Mouse (Mus musculus): ENCODE results near the gene Zfp616. TPM values are rescaled to one million over a fixed set of nuclear protein-coding genes. Genes with fewer than 3 reads are reported as not detected.

The Zfp616 gene
- not detected in 2 replicates for polyA plus RNA-seq (2016; fragmentation: Nextera tagmentation; extraction: Ambion mirVana)

DNA sequence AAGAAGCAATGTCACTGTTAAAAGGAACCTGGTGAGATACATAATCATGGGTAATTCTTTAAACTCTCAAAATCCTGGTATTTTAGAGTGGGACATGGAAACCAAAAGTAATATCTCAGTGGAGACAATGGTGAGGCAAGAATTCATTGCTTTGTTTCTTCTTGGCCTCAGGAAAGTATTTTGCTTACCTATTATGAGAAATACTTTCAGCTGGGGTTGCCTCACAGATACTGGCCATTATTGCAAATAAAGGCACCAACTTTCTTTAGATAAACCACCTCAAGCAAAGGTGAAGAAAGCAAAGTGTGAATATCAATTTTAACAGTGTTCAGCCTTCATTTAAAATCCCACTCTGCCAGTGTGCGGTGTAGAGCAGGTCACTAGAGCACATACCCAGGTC lies at the start of gene Zfp616:
TSS of gene Zfp616 (plus strand) at position 301 of the 400 bp plus-strand sequence.
- no peak within 1 kb of the TSS for H3K9ac ChIP-seq
- 80% methylated on average over 1 of the region's 1 CpGs for WGBS
- H3K27me3 ChIP-seq (replicated peaks), result no peaks in the 10 kb centered on the region
- no peak for ATAC-seq (ENCODE audit: insufficient number of reproducible peaks, low FRiP score)
- H3K4me3 ChIP-seq, result no peak within 1 kb of the TSS
- H3K9me3 ChIP-seq (replicated peaks), result peaks cover 2% of the 10 kb centered on the region
- H3K36me3 ChIP-seq, result no peaks in the 10 kb centered on the region
- no peaks in the 10 kb centered on the region for H3K4me1 ChIP-seq (replicated peaks)
- no peak within 1 kb of the TSS for H3K27ac ChIP-seq (ENCODE audit: poor library complexity, severe bottlenecking)
- H3K4me2 ChIP-seq, result no peak within 1 kb of the TSS

DNA sequence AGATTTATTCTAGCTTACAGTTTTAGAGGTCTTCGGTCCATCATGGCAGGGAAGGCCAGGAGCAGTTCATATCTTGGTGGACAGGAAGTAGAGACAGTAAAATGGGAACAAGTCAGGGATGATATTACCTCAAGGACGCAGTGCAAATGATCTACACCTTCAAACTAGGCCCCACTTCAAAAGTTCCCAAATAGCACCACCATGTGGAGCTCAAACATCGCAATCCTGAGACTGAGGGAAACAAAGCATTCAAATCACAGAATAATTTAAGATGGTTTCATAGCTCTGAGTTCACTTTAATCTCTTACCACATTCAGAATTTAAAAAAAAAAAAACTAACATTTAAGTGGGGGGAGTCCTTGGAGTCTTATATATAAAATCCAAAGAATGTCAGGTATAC lies 18.4 kb upstream of the Zfp616 start:
- 55% methylated on average over 3 of the region's 3 CpGs for WGBS
- Histone ChIP-seq H3K27ac (ENCODE audit: poor library complexity, severe bottlenecking) (no peak overlapping the region), H3K4me3 (no peak overlapping the region), H3K4me2 (no peak overlapping the region), H3K27me3 (replicated peaks) (no peaks in the 10 kb centered on the region), H3K9me3 (replicated peaks) (peaks cover 18% of the 10 kb centered on the region), H3K9ac (no peak overlapping the region), H3K4me1 (replicated peaks) (no peaks in the 10 kb centered on the region), H3K36me3 (no peaks in the 10 kb centered on the region)
- ATAC-seq (ENCODE audit: insufficient number of reproducible peaks, low FRiP score), result no peak

DNA sequence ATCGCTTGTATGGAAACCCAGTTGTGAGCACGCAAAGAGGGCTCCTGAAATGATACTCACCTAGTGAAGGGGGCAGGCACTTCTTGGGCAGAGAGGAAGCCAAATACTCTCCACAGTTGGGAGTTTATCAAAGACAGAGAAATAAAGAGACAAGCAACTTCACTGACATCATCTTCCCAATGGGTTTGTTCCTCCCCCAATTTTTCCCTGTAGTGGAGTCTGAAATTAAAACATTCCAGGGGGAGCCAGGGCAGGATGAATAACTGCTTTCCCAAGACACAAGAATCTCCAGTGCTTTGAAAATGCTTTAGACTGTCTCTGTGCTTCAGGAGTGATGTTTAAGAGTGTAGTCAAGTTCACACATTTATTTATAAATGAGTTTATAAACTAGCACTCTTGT lies 13.3 kb upstream of the Zfp616 start, which contains the start of the genes Olfr139 and Olfr399:
TSS of gene Olfr139 (minus strand) at position 101 of the 400 bp plus-strand sequence.
TSS of gene Olfr399 (minus strand) at position 165 of the 400 bp plus-strand sequence.
- no peaks in the 10 kb centered on the region for H3K27me3 ChIP-seq (replicated peaks)
- H3K9me3 ChIP-seq (replicated peaks), result peaks cover 16% of the 10 kb centered on the region
- H3K9ac ChIP-seq, result no peak within 1 kb of the TSS
- H3K27ac ChIP-seq (ENCODE audit: poor library complexity, severe bottlenecking), result no peak within 1 kb of the TSS
- no peak within 1 kb of the TSS for H3K4me2 ChIP-seq
- no peak for ATAC-seq (ENCODE audit: insufficient number of reproducible peaks, low FRiP score)
- no peak within 1 kb of the TSS for H3K4me3 ChIP-seq
- WGBS, result 80% methylated on average over 2 of the region's 2 CpGs
- H3K4me1 ChIP-seq (replicated peaks), result no peaks in the 10 kb centered on the region
- no peaks in the 10 kb centered on the region for H3K36me3 ChIP-seq

DNA sequence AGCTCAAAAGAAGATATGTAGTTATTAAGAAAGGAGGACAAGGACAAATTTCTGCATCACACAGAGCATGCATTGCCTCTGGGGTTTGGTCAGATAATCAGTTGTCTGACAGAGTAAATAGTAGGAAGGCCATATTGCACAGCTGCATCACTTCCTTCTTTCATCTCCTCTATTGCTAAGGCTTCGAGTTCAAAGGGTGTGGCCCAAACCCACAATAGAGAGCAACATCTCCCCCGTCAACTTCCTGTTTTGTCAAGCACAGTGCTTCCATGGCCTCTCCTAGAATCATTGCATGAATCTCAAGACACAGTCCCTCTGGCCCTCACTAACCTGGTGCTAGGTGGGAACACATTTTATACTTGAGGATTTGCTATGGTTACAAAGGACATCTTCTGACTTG lies 31.0 kb downstream of the Zfp616 start:
- Histone ChIP-seq H3K27ac (ENCODE audit: poor library complexity, severe bottlenecking) (no peak overlapping the region), H3K36me3 (no peaks in the 10 kb centered on the region), H3K9ac (no peak overlapping the region), H3K27me3 (replicated peaks) (no peaks in the 10 kb centered on the region), H3K4me1 (replicated peaks) (no peaks in the 10 kb centered on the region), H3K4me3 (no peak overlapping the region), H3K4me2 (no peak overlapping the region), H3K9me3 (replicated peaks) (peaks cover 23% of the 10 kb centered on the region; the same call in 1 of the 2 replicates)
- ATAC-seq (ENCODE audit: insufficient number of reproducible peaks, low FRiP score), result no peak
- 58% methylated on average over 2 of the region's 2 CpGs for WGBS

DNA sequence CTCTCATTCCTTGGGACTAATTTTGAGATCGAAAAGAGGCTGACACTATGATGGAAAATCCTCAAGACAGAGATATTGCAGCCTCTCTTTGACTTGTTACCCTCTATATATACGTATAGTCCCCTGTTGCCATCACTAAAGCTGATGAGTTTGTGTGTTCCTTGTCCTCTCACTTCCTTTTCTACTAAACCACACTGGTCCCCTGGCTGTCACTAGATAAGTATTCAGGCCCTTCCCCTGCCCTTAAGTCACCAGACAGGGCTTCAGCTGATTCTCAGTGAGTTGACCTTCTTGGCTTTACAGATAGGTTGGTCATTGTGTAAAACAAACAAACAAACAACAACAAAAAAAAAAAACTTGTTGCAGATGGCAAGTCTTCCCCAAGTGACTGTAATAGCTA lies 31.8 kb downstream of the Zfp616 start:
- Histone ChIP-seq H3K27me3 (replicated peaks) (no peaks in the 10 kb centered on the region), H3K36me3 (no peaks in the 10 kb centered on the region), H3K4me3 (no peak overlapping the region), H3K4me2 (no peak overlapping the region), H3K27ac (ENCODE audit: poor library complexity, severe bottlenecking) (no peak overlapping the region), H3K4me1 (replicated peaks) (no peaks in the 10 kb centered on the region), H3K9me3 (replicated peaks) (peaks cover 19% of the 10 kb centered on the region; the same call in 1 of the 2 replicates), H3K9ac (no peak overlapping the region)
- no peak for ATAC-seq (ENCODE audit: insufficient number of reproducible peaks, low FRiP score)
- 49% methylated on average over 2 of the region's 2 CpGs for WGBS

DNA sequence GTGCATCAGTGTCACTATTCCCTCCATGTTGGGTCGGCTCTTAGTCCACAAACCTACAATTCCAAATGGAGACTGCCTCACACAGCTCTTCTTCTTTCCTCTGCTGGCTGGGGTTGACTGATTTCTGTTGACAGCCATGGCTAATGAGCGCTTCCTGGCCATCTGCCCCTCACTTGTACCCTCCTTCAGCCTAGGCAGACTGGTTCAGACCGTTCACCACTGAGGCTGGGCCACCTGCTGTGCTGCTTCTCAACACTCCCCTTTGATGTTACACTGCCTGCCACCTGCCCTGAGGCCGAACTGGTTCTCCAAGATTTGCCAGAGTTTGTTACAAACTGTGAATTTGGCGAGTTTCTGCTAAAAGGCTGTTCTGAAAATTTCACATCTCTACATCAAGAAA lies 35.3 kb downstream of the Zfp616 start:
- no peaks in the 10 kb centered on the region for H3K36me3 ChIP-seq
- H3K9ac ChIP-seq, result no peak overlapping the region
- no peaks in the 10 kb centered on the region for H3K4me1 ChIP-seq (replicated peaks)
- 20% methylated on average over 5 of the region's 5 CpGs for WGBS
- H3K9me3 ChIP-seq (replicated peaks), result peaks cover 24% of the 10 kb centered on the region
- H3K4me2 ChIP-seq, result no peak overlapping the region
- no peak overlapping the region for H3K27ac ChIP-seq (ENCODE audit: poor library complexity, severe bottlenecking)
- H3K4me3 ChIP-seq, result no peak overlapping the region
- H3K27me3 ChIP-seq (replicated peaks), result no peaks in the 10 kb centered on the region
- ATAC-seq (ENCODE audit: insufficient number of reproducible peaks, low FRiP score), result no peak

DNA sequence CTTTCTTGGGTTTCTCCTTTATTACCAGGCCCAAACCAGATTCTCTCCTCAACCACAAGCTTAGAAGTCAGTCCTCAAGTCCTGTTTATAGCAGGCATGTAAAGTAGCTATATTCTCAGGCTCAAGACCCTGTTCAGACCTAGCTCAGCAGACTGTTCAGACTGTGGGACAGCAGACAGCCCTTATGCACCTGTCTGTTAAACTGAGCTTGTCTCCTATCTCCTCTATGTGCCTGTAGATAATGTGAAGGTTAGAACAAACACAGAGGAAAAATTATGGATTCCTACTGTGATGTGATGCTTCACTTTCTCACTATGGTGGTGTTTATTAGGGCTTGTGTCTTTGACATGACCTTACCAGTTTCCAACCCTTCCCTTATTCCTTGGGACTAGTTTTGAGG lies 43.7 kb downstream of the Zfp616 start, which contains the start of gene Olfr401:
TSS of gene Olfr401 (plus strand) at position 301 of the 400 bp plus-strand sequence.
- no peak for ATAC-seq (ENCODE audit: insufficient number of reproducible peaks, low FRiP score)
- H3K9ac ChIP-seq, result no peak within 1 kb of the TSS
- H3K27ac ChIP-seq (ENCODE audit: poor library complexity, severe bottlenecking), result no peak within 1 kb of the TSS
- no peak within 1 kb of the TSS for H3K4me2 ChIP-seq
- H3K27me3 ChIP-seq (replicated peaks), result no peaks in the 10 kb centered on the region
- H3K9me3 ChIP-seq (replicated peaks), result peaks cover 31% of the 10 kb centered on the region
- no peaks in the 10 kb centered on the region for H3K4me1 ChIP-seq (replicated peaks)
- H3K36me3 ChIP-seq, result no peaks in the 10 kb centered on the region
- H3K4me3 ChIP-seq, result no peak within 1 kb of the TSS

Other genes starting within 250 kb of the Zfp616 start
- gene Olfr393, start 218.5 kb upstream of the Zfp616 start, polyA plus RNA-seq (2016; fragmentation: Nextera tagmentation; extraction: Ambion mirVana), result not detected in 2 replicates
- not detected in 2 replicates for gene Olfr394, start 179.2 kb upstream of the Zfp616 start, polyA plus RNA-seq (2016; fragmentation: Nextera tagmentation; extraction: Ambion mirVana)
- gene Olfr395, start 160.7 kb upstream of the Zfp616 start, polyA plus RNA-seq (2016; fragmentation: Nextera tagmentation; extraction: Ambion mirVana), result not detected in 2 replicates
- not detected in 2 replicates for gene Olfr23, start 133.3 kb upstream of the Zfp616 start, polyA plus RNA-seq (2016; fragmentation: Nextera tagmentation; extraction: Ambion mirVana)
- not detected in 2 replicates for gene Olfr397, start 109.1 kb upstream of the Zfp616 start, polyA plus RNA-seq (2016; fragmentation: Nextera tagmentation; extraction: Ambion mirVana)
- gene Olfr398, start 79.5 kb upstream of the Zfp616 start, polyA plus RNA-seq (2016; fragmentation: Nextera tagmentation; extraction: Ambion mirVana), result not detected in 2 replicates
- gene Olfr139, start 13.4 kb upstream of the Zfp616 start, polyA plus RNA-seq (2016; fragmentation: Nextera tagmentation; extraction: Ambion mirVana), result not detected in 2 replicates
- not detected in 2 replicates for gene Olfr399, start 13.3 kb upstream of the Zfp616 start, polyA plus RNA-seq (2016; fragmentation: Nextera tagmentation; extraction: Ambion mirVana)
- not detected in 2 replicates for gene Olfr401, start 43.8 kb downstream of the Zfp616 start, polyA plus RNA-seq (2016; fragmentation: Nextera tagmentation; extraction: Ambion mirVana)
- gene Olfr402, start 83.6 kb downstream of the Zfp616 start, polyA plus RNA-seq (2016; fragmentation: Nextera tagmentation; extraction: Ambion mirVana), result not detected in 2 replicates
- gene Olfr403, start 116.3 kb downstream of the Zfp616 start, polyA plus RNA-seq (2016; fragmentation: Nextera tagmentation; extraction: Ambion mirVana), result not detected in 2 replicates
- not detected in 2 replicates for gene Olfr43, start 141.4 kb downstream of the Zfp616 start, polyA plus RNA-seq (2016; fragmentation: Nextera tagmentation; extraction: Ambion mirVana)
- not detected in 2 replicates for gene Olfr406, start 189.9 kb downstream of the Zfp616 start, polyA plus RNA-seq (2016; fragmentation: Nextera tagmentation; extraction: Ambion mirVana)
- gene Olfr59, start 213.8 kb downstream of the Zfp616 start, polyA plus RNA-seq (2016; fragmentation: Nextera tagmentation; extraction: Ambion mirVana), result not detected in 2 replicates